Mouse (Mus musculus) erythroblast, embryonic 14.5 days (primary cell): Measurements from ENCODE around the gene Camk2n1. TPM values are rescaled to one million over a fixed set of nuclear protein-coding genes. Genes with fewer than 3 reads are reported as not detected.

Experiments used
- H3K27me3 ChIP-seq: 2 replicates; pipeline ENCODE4 v1.6.1; 2012; ENCODE audit warnings: inconsistent platforms; ENCODE audit not compliant: control insufficient read depth
- H3K36me3 ChIP-seq: 2 replicates; pipeline ENCODE4 v1.6.1; 2012; ENCODE audit warnings: mild to moderate bottlenecking, inconsistent platforms; ENCODE audit not compliant: control insufficient read depth
- H3K4me1 ChIP-seq: 2 replicates; pipeline ENCODE4 v1.6.1; 2012; ENCODE audit warnings: inconsistent platforms; ENCODE audit not compliant: control insufficient read depth
- H3K4me3 ChIP-seq: replicated peaks from 2 replicates; pipeline ENCODE3; 2012; ENCODE audit warnings: moderate library complexity, mild to moderate bottlenecking, inconsistent platforms
- H3K9me3 ChIP-seq: 2 replicates; pipeline ENCODE4 v1.6.1; 2012; ENCODE audit warnings: low read length, inconsistent platforms, mixed read lengths; ENCODE audit not compliant: control insufficient read depth
- GATA1 ChIP-seq: IDR thresholded peaks from 2 replicates; pipeline ENCODE4 v1.6.1; 2012; ENCODE audit warnings: low read length, inconsistent platforms, mixed read lengths
- TAL1 ChIP-seq: IDR thresholded peaks from 3 replicates; pipeline ENCODE4 v1.6.1; 2012; ENCODE audit warnings: low read length, inconsistent platforms, mixed read lengths
- polyA plus RNA-seq: library from polyadenylated mRNA; stranded (reverse); fragments of >175 nt; gene quantifications from 2 replicates; pipeline ENCODE4 v1.2.3, GENCODE M21; 2012

Camk2n1 gene
- polyA plus RNA-seq, 1 experiment, result 0.02 TPM

GRCm38 (mm10) chr4:138444941-138445340 is 9.2 kb upstream of the Camk2n1 start:
- Histone ChIP-seq H3K36me3 (peaks cover 22% of the 10 kb centered on the region), H3K27me3 (peaks cover 20% of the 10 kb centered on the region), H3K9me3 (peaks cover 2% of the 10 kb centered on the region; the same call in 1 of the 2 replicates), H3K4me1 (no peaks in the 10 kb centered on the region), H3K4me3 (no peak overlapping the region)
- no peak for TF ChIP-seq TAL1
- TF ChIP-seq GATA1, result no peak

- Histone ChIP-seq H3K4me1 (no peaks in the 10 kb centered on the region), H3K27me3 (peaks cover 33% of the 10 kb centered on the region), H3K9me3 (peaks cover 2% of the 10 kb centered on the region; the same call in 1 of the 2 replicates), H3K4me3 (no peak overlapping the region), H3K36me3 (peaks cover 2% of the 10 kb centered on the region; the same call in 1 of the 2 replicates)
- TF ChIP-seq GATA1, result no peak
- TF ChIP-seq TAL1, result no peak
Observed at GRCm38 (mm10) chr4:138446981-138447380, 7.1 kb upstream of the Camk2n1 start.

GRCm38 (mm10) chr4:138447387-138447786 is 6.7 kb upstream of the Camk2n1 start:
- H3K27me3 ChIP-seq, result peaks cover 37% of the 10 kb centered on the region
- TF ChIP-seq TAL1 (no peak), GATA1 (no peak)
- H3K36me3 ChIP-seq, result no peaks in the 10 kb centered on the region
- peaks cover 2% of the 10 kb centered on the region; the same call in 1 of the 2 replicates for H3K9me3 ChIP-seq
- no peak overlapping the region for H3K4me3 ChIP-seq
- no peaks in the 10 kb centered on the region for H3K4me1 ChIP-seq

- Histone ChIP-seq H3K36me3 (no peaks in the 10 kb centered on the region), H3K4me1 (no peaks in the 10 kb centered on the region), H3K9me3 (peaks cover 2% of the 10 kb centered on the region; the same call in 1 of the 2 replicates), H3K27me3 (peaks cover 43% of the 10 kb centered on the region), H3K4me3 (no peak overlapping the region)
- no peak for TF ChIP-seq GATA1
- no peak for TF ChIP-seq TAL1
Observed at GRCm38 (mm10) chr4:138447827-138448602, 6.1 kb upstream of the Camk2n1 start.

- Histone ChIP-seq H3K9me3 (peaks cover 2% of the 10 kb centered on the region; the same call in 1 of the 2 replicates), H3K4me3 (no peak overlapping the region), H3K4me1 (no peaks in the 10 kb centered on the region; the same call in 1 of the 2 replicates), H3K27me3 (peaks cover 53% of the 10 kb centered on the region), H3K36me3 (no peaks in the 10 kb centered on the region)
- TF ChIP-seq TAL1 (no peak), GATA1 (no peak)
Observed at GRCm38 (mm10) chr4:138448872-138449615, 5.1 kb upstream of the Camk2n1 start.

GRCm38 (mm10) chr4:138449636-138450314 is 4.3 kb upstream of the Camk2n1 start:
- Histone ChIP-seq H3K27me3 (peaks cover 61% of the 10 kb centered on the region), H3K4me1 (no peaks in the 10 kb centered on the region; the same call in 1 of the 2 replicates), H3K36me3 (no peaks in the 10 kb centered on the region), H3K9me3 (peaks cover 2% of the 10 kb centered on the region; the same call in 1 of the 2 replicates), H3K4me3 (no peak overlapping the region)
- TF ChIP-seq TAL1, result no peak
- TF ChIP-seq GATA1, result no peak

GRCm38 (mm10) chr4:138452306-138453096 is 1.6 kb upstream of the Camk2n1 start:
- Histone ChIP-seq H3K27me3 (peaks cover 83% of the 10 kb centered on the region), H3K4me1 (no peaks in the 10 kb centered on the region; the same call in 1 of the 2 replicates), H3K36me3 (no peaks in the 10 kb centered on the region), H3K9me3 (no peaks in the 10 kb centered on the region; the same call in 1 of the 2 replicates), H3K4me3 (no peak overlapping the region)
- TF ChIP-seq GATA1 (no peak), TAL1 (no peak)

GRCm38 (mm10) chr4:138453097-138453752 is 889 bp upstream of the Camk2n1 start:
- Histone ChIP-seq H3K36me3 (no peaks in the 10 kb centered on the region), H3K4me3 (no peak overlapping the region), H3K27me3 (peaks cover 90% of the 10 kb centered on the region), H3K4me1 (no peaks in the 10 kb centered on the region; the same call in 1 of the 2 replicates), H3K9me3 (no peaks in the 10 kb centered on the region; the same call in 1 of the 2 replicates)
- no peak for TF ChIP-seq TAL1
